Mouse (Mus musculus) ovary, postnatal 10 days (tissue): ENCODE measurements at regions not wholly inside any gene's neighbourhood (a gene's known extent, or its start where the extent isn't known, plus 50 kb on each side); places are given as distances from the start of the nearest gene placed in this dataset.
A peak's percentile ranks its signal among the peaks of the same experiment; 100 is the strongest.

Source experiments
- DNase-seq: peaks from one replicate; pipeline ENCODE4 v3.0.0; 2022; ENCODE audit warnings: low spot score

GRCm38 (mm10) chr15:7459992-7460820 is 62.0 kb upstream of the Egflam start:
- peak; percentile 31 for DNase-seq

- no peak for DNase-seq
Observed at GRCm38 (mm10) chr15:7462549-7462948, 64.4 kb upstream of the Egflam start.

- no peak for DNase-seq
Observed at GRCm38 (mm10) chr15:7463444-7464350, 65.5 kb upstream of the Egflam start.

- DNase-seq, result no peak
Observed at GRCm38 (mm10) chr15:7480211-7480610, 82.0 kb upstream of the Egflam start.

GRCm38 (mm10) chr15:7480792-7481210 is 82.6 kb upstream of the Egflam start:
- no peak for DNase-seq

- DNase-seq, result no peak
Observed at GRCm38 (mm10) chr15:7483686-7484085, 85.5 kb upstream of the Egflam start.

- no peak for DNase-seq
Observed at GRCm38 (mm10) chr15:7491091-7491490, 92.9 kb upstream of the Egflam start.

- DNase-seq, result no peak
Observed at GRCm38 (mm10) chr15:7493126-7493669, 95.0 kb upstream of the Egflam start.

- DNase-seq, result no peak
Observed at GRCm38 (mm10) chr15:7497852-7498251, 99.7 kb upstream of the Egflam start.

- no peak for DNase-seq
Observed at GRCm38 (mm10) chr15:7508535-7508934, 110.3 kb upstream of the Egflam start.

- no peak for DNase-seq
Observed at GRCm38 (mm10) chr15:7514743-7515273, 116.6 kb upstream of the Egflam start.

GRCm38 (mm10) chr15:7521611-7522010 is 123.4 kb upstream of the Egflam start:
- DNase-seq, result no peak

GRCm38 (mm10) chr15:7522902-7523786 is 124.9 kb upstream of the Egflam start:
- DNase-seq, result no peak

- no peak for DNase-seq
Observed at GRCm38 (mm10) chr15:7530959-7531588, 132.9 kb upstream of the Egflam start.

- no peak for DNase-seq
Observed at GRCm38 (mm10) chr15:7537858-7538257, 139.7 kb upstream of the Egflam start.

GRCm38 (mm10) chr15:7553190-7553895 is 155.1 kb upstream of the Egflam start:
- DNase-seq, result no peak

GRCm38 (mm10) chr15:7554433-7554832 is 156.2 kb upstream of the Egflam start:
- DNase-seq, result no peak

GRCm38 (mm10) chr15:7563279-7563678 is 165.1 kb upstream of the Egflam start:
- DNase-seq, result no peak

GRCm38 (mm10) chr15:7563726-7564125 is 165.5 kb upstream of the Egflam start:
- DNase-seq, result peak; percentile 33

- no peak for DNase-seq
Observed at GRCm38 (mm10) chr15:7572221-7572620, 174.0 kb upstream of the Egflam start.
